Mouse (Mus musculus) heart, postnatal 0 days (tissue): ENCODE measurements around the gene Trnau1ap.

Experiments used
- CTCF ChIP-seq: IDR thresholded peaks from 2 replicates; pipeline ENCODE4 v1.5.1; 2016; ENCODE audit warnings: antibody characterized with exemption, control low read depth, low read depth
- EP300 ChIP-seq: IDR thresholded peaks from 2 replicates; pipeline ENCODE4 v1.6.1; 2016; ENCODE audit warnings: antibody characterized with exemption, low read depth

GRCm38 (mm10) chr4:132329835-132330354 lies 557 bp upstream of the Trnau1ap start:
- TF ChIP-seq CTCF (no peak), EP300 (no peak)
